Mouse (Mus musculus): ENCODE results near the gene Eif4e. TPM values are rescaled to one million over a fixed set of nuclear protein-coding genes. Genes with fewer than 3 reads are reported as not detected.

Eif4e gene
- polyA plus RNA-seq, 1 experiment from 2014 or later: 348 TPM

DNA sequence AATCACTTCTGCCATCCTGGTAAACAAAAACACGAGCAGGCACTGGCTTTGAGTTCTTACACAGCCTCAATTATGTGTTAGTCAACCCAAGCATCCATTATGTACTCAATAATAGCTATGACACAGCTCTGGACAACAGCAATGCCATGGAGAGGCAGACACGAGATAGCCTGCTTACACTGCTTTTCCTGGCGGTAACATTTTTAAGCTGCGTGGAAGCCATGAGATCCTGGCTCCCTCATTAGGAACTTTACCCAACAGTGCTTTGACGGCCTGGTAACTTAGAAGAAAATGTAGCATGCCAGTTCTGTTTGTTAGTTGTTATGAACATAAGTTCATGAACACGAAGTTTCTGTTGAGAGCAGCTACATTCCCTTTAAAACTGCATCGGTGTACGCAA lies 485 bp upstream of the Eif4e start:
- H3K27ac ChIP-seq (replicated peaks): no peak overlapping the region
- no peaks in the 10 kb centered on the region for H3K9me3 ChIP-seq
- no peak overlapping the region for H3K9ac ChIP-seq (replicated peaks)
- no peak overlapping the region for H3K4me2 ChIP-seq (replicated peaks)
- no peak for ATAC-seq (ENCODE audit: low FRiP score, low read depth)
- peaks cover 5% of the 10 kb centered on the region; the same call in 1 of the 2 replicates for H3K27me3 ChIP-seq
- 51% methylated on average over 8 of the region's 8 CpGs for WGBS
- H3K4me1 ChIP-seq: peaks cover 19% of the 10 kb centered on the region
- no peaks in the 10 kb centered on the region for H3K36me3 ChIP-seq
- H3K4me3 ChIP-seq: no peak overlapping the region

DNA sequence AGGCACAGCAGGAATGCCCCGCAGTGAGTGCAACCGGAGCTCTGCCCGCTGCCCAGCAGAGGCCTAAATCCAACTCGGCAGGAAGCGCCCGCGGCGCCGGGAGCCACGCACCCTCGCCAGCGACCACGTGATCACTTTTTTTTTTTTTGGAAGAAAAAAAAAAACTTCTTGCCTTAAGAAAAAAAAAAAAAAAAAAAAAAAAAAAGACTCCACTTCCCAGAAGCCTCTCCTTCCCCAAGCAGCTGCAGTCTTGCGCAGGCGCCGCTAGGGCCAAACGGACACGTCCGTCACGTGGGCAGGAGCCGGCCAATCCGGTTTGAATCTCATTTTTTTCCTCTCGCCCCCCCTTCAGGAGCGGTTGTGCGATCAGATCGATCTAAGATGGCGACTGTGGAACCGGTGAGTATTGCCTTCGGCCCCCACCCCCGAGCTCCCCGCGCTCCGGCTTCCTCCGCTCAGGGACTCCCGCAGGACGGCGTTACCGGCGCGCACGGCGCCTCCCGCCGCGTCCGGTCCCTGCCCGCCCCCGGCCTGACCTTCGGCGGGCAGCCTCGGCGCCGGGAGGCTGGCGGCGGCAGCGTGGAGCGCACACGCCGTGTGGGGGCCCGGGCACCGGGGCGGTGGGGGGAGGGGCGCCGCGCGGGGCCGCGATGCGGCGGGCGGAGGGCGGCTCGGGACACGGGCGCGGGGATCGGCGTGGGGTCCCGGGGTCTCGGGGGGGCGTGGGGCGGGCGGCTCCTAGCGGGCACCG lies 1.1 kb downstream of the Eif4e start:
- Histone ChIP-seq H3K4me1 (peaks cover 31% of the 10 kb centered on the region), H3K9ac (replicated peaks) (peak overlapping the region; percentile 99), H3K27me3 (peaks cover 5% of the 10 kb centered on the region; the same call in 1 of the 2 replicates), H3K4me3 (peak overlapping the region; percentile 100), H3K4me2 (replicated peaks) (peak overlapping the region; percentile 82), H3K36me3 (no peaks in the 10 kb centered on the region), H3K27ac (replicated peaks) (peak overlapping the region; percentile 98), H3K9me3 (no peaks in the 10 kb centered on the region)
- under 1% methylated on average over 53 of the region's 85 CpGs for WGBS
- peak; percentile 93 for ATAC-seq (ENCODE audit: low FRiP score, low read depth)

GRCm38 (mm10) chr3:138527667-138528231 lies 1.8 kb downstream of the Eif4e start:
- H3K9me3 ChIP-seq: no peaks in the 10 kb centered on the region
- peak overlapping the region; percentile 99 for H3K9ac ChIP-seq (replicated peaks)
- H3K27ac ChIP-seq (replicated peaks): peak overlapping the region; percentile 98
- peak overlapping the region; percentile 100 for H3K4me3 ChIP-seq
- H3K27me3 ChIP-seq: peaks cover 5% of the 10 kb centered on the region; the same call in 1 of the 2 replicates
- peak; percentile 83 for ATAC-seq (ENCODE audit: low FRiP score, low read depth)
- H3K4me1 ChIP-seq: peaks cover 31% of the 10 kb centered on the region
- no peaks in the 10 kb centered on the region for H3K36me3 ChIP-seq
- WGBS: under 1% methylated on average over 55 of the region's 64 CpGs
- peak overlapping the region; percentile 74 for H3K4me2 ChIP-seq (replicated peaks)

- WGBS: 3% methylated on average over 16 of the region's 16 CpGs
- Histone ChIP-seq H3K27ac (replicated peaks) (peak overlapping the region; percentile 98; the same call in 1 of the 2 replicates), H3K4me1 (peaks cover 31% of the 10 kb centered on the region), H3K27me3 (peaks cover 5% of the 10 kb centered on the region; the same call in 1 of the 2 replicates), H3K9ac (replicated peaks) (peak overlapping the region; percentile 99), H3K4me3 (peak overlapping the region; percentile 100), H3K4me2 (replicated peaks) (peak overlapping the region; percentile 74), H3K9me3 (no peaks in the 10 kb centered on the region), H3K36me3 (no peaks in the 10 kb centered on the region)
- ATAC-seq (ENCODE audit: low FRiP score, low read depth): no peak
These were observed 2.3 kb downstream of the Eif4e start for GRCm38 (mm10) chr3:138528265-138528664.

DNA sequence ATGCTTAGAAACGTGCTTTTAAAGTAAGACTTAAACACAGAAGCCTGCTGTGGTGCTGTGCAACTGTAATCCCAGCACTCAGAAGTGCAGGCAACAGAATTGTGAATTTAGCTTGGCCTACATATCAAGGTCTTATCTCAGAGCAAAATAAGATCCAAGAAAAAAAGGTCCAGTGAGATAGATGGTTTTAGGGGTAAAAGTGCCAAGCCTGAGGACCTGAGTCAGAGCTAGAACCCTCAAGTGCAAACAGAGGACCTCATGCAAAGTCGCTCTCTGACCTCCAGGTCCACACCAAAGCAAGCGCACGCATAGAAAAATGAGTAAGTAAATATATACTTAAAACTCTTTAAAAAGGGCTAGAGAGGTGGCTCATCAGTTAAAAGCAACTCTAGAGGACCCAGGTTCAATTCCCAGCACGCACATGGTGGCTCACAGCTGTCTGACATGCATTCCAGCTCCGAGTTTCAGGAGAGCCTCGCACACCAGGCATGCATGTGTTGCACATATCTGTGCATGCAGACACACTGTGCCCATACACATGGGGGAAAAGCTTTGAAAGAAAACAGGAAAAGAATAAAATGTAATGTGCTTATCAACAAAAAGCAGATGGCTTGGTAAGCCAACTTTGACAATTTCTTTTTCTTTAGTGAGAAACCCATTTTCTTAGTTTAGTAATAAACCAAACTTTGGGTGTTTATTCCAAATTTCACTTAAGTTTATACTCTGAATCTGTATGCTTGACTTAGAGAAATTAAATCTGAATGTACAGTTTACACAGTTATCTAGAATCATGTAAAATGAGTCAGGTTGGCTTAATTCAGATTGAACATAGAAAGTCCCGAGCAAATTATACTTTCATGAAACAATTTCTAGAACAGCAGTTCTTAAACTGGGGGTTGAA lies 4.8 kb downstream of the Eif4e start:
- 86% methylated on average over 8 of the region's 8 CpGs for WGBS
- H3K9ac ChIP-seq (replicated peaks): no peak overlapping the region
- no peak overlapping the region for H3K4me3 ChIP-seq
- ATAC-seq (ENCODE audit: low FRiP score, low read depth): no peak
- no peaks in the 10 kb centered on the region for H3K9me3 ChIP-seq
- no peak overlapping the region for H3K4me2 ChIP-seq (replicated peaks)
- peaks cover 1% of the 10 kb centered on the region; the same call in 1 of the 2 replicates for H3K27me3 ChIP-seq
- no peaks in the 10 kb centered on the region for H3K36me3 ChIP-seq
- H3K4me1 ChIP-seq: peaks cover 30% of the 10 kb centered on the region
- H3K27ac ChIP-seq (replicated peaks): no peak overlapping the region

- H3K4me2 ChIP-seq (replicated peaks): no peak overlapping the region
- H3K27ac ChIP-seq (replicated peaks): no peak overlapping the region
- H3K9me3 ChIP-seq: no peaks in the 10 kb centered on the region
- no peak for ATAC-seq (ENCODE audit: low FRiP score, low read depth)
- H3K4me1 ChIP-seq: peaks cover 25% of the 10 kb centered on the region
- 72% methylated on average over 12 of the region's 12 CpGs for WGBS
- H3K9ac ChIP-seq (replicated peaks): no peak overlapping the region
- H3K27me3 ChIP-seq: no peaks in the 10 kb centered on the region
- H3K36me3 ChIP-seq: no peaks in the 10 kb centered on the region
- H3K4me3 ChIP-seq: no peak overlapping the region
These were observed 5.7 kb downstream of the Eif4e start for GRCm38 (mm10) chr3:138531479-138532181.

DNA sequence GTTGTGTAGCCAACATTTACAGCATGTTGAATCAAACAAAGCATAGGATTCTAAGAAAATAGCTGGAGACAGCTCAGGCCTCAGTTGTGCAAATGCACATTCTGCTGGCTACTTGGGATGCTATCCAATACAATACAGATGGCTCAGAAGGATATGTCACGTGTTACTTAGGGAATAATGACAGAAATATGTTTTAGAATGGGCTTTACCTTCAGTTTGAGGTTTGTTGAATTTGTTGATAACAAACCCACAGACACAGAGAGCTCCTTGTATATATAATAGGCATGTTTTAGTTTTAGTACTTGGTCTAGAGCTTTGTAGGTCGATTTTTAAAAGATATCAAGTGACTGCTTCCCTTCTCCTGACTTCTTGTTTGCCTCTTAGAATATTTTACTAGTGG lies 6.8 kb downstream of the Eif4e start:
- Histone ChIP-seq H3K4me1 (peaks cover 25% of the 10 kb centered on the region), H3K4me2 (replicated peaks) (no peak overlapping the region), H3K27ac (replicated peaks) (no peak overlapping the region), H3K27me3 (no peaks in the 10 kb centered on the region), H3K9me3 (no peaks in the 10 kb centered on the region), H3K4me3 (no peak overlapping the region), H3K9ac (replicated peaks) (no peak overlapping the region), H3K36me3 (no peaks in the 10 kb centered on the region)
- no peak for ATAC-seq (ENCODE audit: low FRiP score, low read depth)
- WGBS: 76% methylated on average over 2 of the region's 2 CpGs

DNA sequence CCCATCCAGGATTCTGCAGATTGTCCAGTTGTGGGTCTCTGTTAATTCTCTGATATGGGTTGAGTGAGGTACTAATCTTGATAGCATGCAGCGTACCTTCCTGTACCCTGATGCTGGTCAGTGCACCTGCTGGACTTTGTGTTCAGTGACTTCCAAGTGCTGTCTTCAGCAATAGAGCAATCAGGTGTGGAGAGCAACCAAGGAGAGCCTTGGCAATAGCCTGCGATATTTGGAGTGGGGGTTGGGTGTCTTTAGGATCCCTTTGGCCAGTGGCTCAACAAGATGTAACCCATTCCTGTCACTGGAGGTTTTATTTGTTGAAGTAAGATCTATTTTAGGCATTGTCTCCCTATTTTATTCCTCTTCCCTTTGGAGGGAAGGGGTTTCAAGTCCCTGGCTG lies 10.1 kb downstream of the Eif4e start:
- Histone ChIP-seq H3K36me3 (no peaks in the 10 kb centered on the region), H3K4me3 (no peak overlapping the region), H3K9me3 (no peaks in the 10 kb centered on the region), H3K4me2 (replicated peaks) (no peak overlapping the region), H3K27me3 (no peaks in the 10 kb centered on the region), H3K9ac (replicated peaks) (no peak overlapping the region), H3K4me1 (peaks cover 7% of the 10 kb centered on the region), H3K27ac (replicated peaks) (no peak overlapping the region)
- 98% methylated on average over 2 of the region's 2 CpGs for WGBS
- ATAC-seq (ENCODE audit: low FRiP score, low read depth): no peak

DNA sequence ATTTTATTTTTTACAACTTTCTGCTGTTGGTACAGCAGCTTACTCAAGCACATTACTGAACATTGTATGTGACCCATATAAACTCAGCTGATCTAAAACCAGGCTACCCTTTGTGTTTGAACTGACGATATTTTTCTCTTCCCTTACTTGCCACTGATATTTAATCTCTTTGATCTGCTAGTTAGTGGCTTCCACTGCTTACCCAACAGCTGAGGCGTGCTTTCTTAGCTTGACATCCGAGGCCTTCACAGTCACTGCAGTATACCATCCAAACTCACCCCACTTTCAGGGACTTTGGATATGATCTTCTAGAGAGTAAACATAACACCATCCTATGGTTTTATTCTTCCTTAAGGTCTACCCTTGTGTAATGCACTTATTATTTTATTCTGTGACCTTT lies 16.6 kb downstream of the Eif4e start:
- Histone ChIP-seq H3K36me3 (no peaks in the 10 kb centered on the region), H3K4me1 (0 out of 2 replicates have a peak, but pooled peaks cover 3% of the 10 kb centered on the region), H3K9ac (replicated peaks) (no peak overlapping the region), H3K4me3 (no peak overlapping the region), H3K9me3 (no peaks in the 10 kb centered on the region), H3K4me2 (replicated peaks) (no peak overlapping the region), H3K27ac (replicated peaks) (no peak overlapping the region), H3K27me3 (no peaks in the 10 kb centered on the region)
- ATAC-seq (ENCODE audit: low FRiP score, low read depth): no peak
- WGBS: 58% methylated on average over 3 of the region's 3 CpGs

GRCm38 (mm10) chr3:138544117-138544516 lies 18.1 kb downstream of the Eif4e start:
- Histone ChIP-seq H3K4me2 (replicated peaks) (no peak overlapping the region), H3K9ac (replicated peaks) (no peak overlapping the region), H3K9me3 (no peaks in the 10 kb centered on the region), H3K4me1 (0 out of 2 replicates have a peak, but pooled peaks cover 3% of the 10 kb centered on the region), H3K36me3 (peaks cover 2% of the 10 kb centered on the region; the same call in 1 of the 2 replicates), H3K27me3 (no peaks in the 10 kb centered on the region), H3K4me3 (no peak overlapping the region), H3K27ac (replicated peaks) (no peak overlapping the region)
- no peak for ATAC-seq (ENCODE audit: low FRiP score, low read depth)
- 86% methylated on average over 4 of the region's 4 CpGs for WGBS

DNA sequence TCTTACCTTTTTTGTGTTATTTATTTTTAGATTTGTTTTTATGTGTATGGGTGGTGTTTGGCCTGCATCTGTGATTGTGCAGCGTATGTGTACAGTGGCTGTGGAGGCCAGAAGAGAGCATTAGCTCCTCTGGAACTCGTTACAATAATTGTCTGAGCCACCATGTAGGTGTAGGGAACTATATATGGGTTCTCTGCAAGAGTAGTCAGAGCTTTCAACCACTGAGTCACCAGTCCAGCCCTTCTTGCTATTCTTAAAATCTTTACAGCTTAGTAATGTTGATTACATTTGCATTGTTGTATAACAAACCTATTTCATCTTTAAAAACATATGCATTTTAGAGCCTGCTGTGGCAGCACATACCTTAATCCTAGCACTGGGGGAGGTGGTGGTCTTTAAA lies 20.7 kb downstream of the Eif4e start:
- Histone ChIP-seq H3K4me1 (0 out of 2 replicates have a peak, but pooled peaks cover 3% of the 10 kb centered on the region), H3K27ac (replicated peaks) (no peak overlapping the region), H3K9me3 (no peaks in the 10 kb centered on the region), H3K36me3 (peaks cover 23% of the 10 kb centered on the region), H3K4me2 (replicated peaks) (no peak overlapping the region), H3K9ac (replicated peaks) (no peak overlapping the region), H3K4me3 (no peak overlapping the region), H3K27me3 (no peaks in the 10 kb centered on the region)
- ATAC-seq (ENCODE audit: low FRiP score, low read depth): no peak
- 99% methylated on average over 2 of the region's 2 CpGs for WGBS

Measured in midbrain, embryonic 12.5 days (tissue).